16 mouse cellular contexts compared by ENCODE assay signal in genomic region chr9:67783925-67784324, GRCm38 (mm10). TPM values are rescaled to one million over a fixed set of nuclear protein-coding genes. Genes with fewer than 3 reads are reported as not detected.
DNase-seq lines count a peak whose midpoint lies in the region; ATAC-seq and TF ChIP-seq lines count a peak whose summit lies in the region.
"Had no signal": no experiment of that assay in that cellular context is flagged by ENCODE, and none has a peak within 500 bp of the region (broad histone marks: within the 10 kb centered on the region; RNA-seq: fewer than 3 reads in every experiment).

No protein-coding gene starts in this region.

- no peaks in the 10 kb centered on the region for H3K9me3 ChIP-seq in forebrain, postnatal 0 days (ENCODE audit: low read length)
- peaks cover 2% of the 10 kb centered on the region; the same call in 1 of the 2 replicates for H3K9me3 ChIP-seq in forebrain, embryonic 14.5 days (replicated peaks; ENCODE audit: control insufficient read depth, low read length)
- peaks cover 6% of the 10 kb centered on the region; the same call in 1 of the 2 replicates for H3K9me3 ChIP-seq in liver, embryonic 12.5 days (replicated peaks)
- H3K9me3 ChIP-seq in ES-Bruce4 (replicated peaks; ENCODE audit: control insufficient read depth, insufficient read depth, low read length, poor library complexity, severe bottlenecking): no peaks in the 10 kb centered on the region
- H3K9me3 ChIP-seq: forebrain, embryonic 13.5 days; liver, embryonic 13.5 days had no signal

- no peak overlapping the region for H3K4me2 ChIP-seq in forebrain, postnatal 0 days (ENCODE audit: low read depth)
- no peak overlapping the region for H3K4me2 ChIP-seq in forebrain, embryonic 14.5 days (ENCODE audit: low read length)
- no peak overlapping the region for H3K4me2 ChIP-seq in liver, embryonic 12.5 days
- H3K4me2 ChIP-seq: forebrain, embryonic 13.5 days; liver, embryonic 13.5 days had no signal

- no peaks in the 10 kb centered on the region for H3K27me3 ChIP-seq in forebrain, postnatal 0 days (ENCODE audit: insufficient read depth, low read length)
- no peaks in the 10 kb centered on the region for H3K27me3 ChIP-seq in forebrain, embryonic 14.5 days (replicated peaks; ENCODE audit: control insufficient read depth, insufficient read depth, low read length)
- H3K27me3 ChIP-seq in liver, adult 2 months (ENCODE audit: control insufficient read depth, insufficient read depth, low read length): no peaks in the 10 kb centered on the region
- peaks cover 12% of the 10 kb centered on the region; the same call in 1 of the 2 replicates for H3K27me3 ChIP-seq in liver, embryonic 12.5 days (replicated peaks)
- no peaks in the 10 kb centered on the region for H3K27me3 ChIP-seq in ES-Bruce4 (ENCODE audit: control insufficient read depth, insufficient read depth, low read length, poor library complexity, severe bottlenecking)
- H3K27me3 ChIP-seq: forebrain, embryonic 13.5 days had no signal

- no peak overlapping the region for H3K4me3 ChIP-seq in forebrain, postnatal 0 days (ENCODE audit: low read depth, low read length)
- no peak overlapping the region for H3K4me3 ChIP-seq in forebrain, embryonic 14.5 days (ENCODE audit: low read depth, low read length)
- no peak overlapping the region for H3K4me3 ChIP-seq in liver, adult 2 months (ENCODE audit: insufficient read depth, low read depth, low read length)
- no peak overlapping the region for H3K4me3 ChIP-seq in liver, embryonic 12.5 days
- H3K4me3 ChIP-seq in ES-Bruce4 (ENCODE audit: low read depth, low read length): no peak overlapping the region
- no peak overlapping the region for H3K4me3 ChIP-seq in cortical plate, adult 2 months (ENCODE audit: insufficient read depth, low read length)
- H3K4me3 ChIP-seq: embryonic facial prominence, embryonic 10.5 days; forebrain, embryonic 13.5 days; liver, embryonic 13.5 days had no signal

- DNase-seq in forebrain, postnatal 0 days: no peak
- no peak for DNase-seq in forebrain, embryonic 14.5 days (ENCODE audit: low spot score)
- DNase-seq in liver, adult 2 months (ENCODE audit: extremely low read depth, low read depth, low spot score): no peak
- no peak for DNase-seq in right cerebral cortex, postnatal 36 days (ENCODE audit: low spot score in 2 of 2)
- DNase-seq: adrenal gland, adult 2 months; cerebellum, adult 11 months; kidney, adult 8-10 months; liver, embryonic 13.5 days had no signal

- H3K79me2 ChIP-seq in liver, adult 2 months (ENCODE audit: control insufficient read depth, insufficient read depth, low read length): no peaks in the 10 kb centered on the region

- no peak for ATAC-seq in forebrain, postnatal 0 days
- no peak for ATAC-seq in forebrain, embryonic 14.5 days
- no peak for ATAC-seq in liver, embryonic 12.5 days
- no peak for ATAC-seq in megakaryocyte progenitor cell, adult 5-6 weeks (replicated peaks; ENCODE audit: poor library complexity)
- ATAC-seq: forebrain, embryonic 13.5 days had no signal

- no peaks in the 10 kb centered on the region for H3K36me3 ChIP-seq in forebrain, postnatal 0 days (ENCODE audit: insufficient read depth)
- H3K36me3 ChIP-seq in forebrain, embryonic 14.5 days (ENCODE audit: control insufficient read depth, insufficient read depth, low read length): no peaks in the 10 kb centered on the region
- no peaks in the 10 kb centered on the region for H3K36me3 ChIP-seq in liver, adult 2 months (ENCODE audit: control insufficient read depth, insufficient read depth, low read length)
- no peaks in the 10 kb centered on the region for H3K36me3 ChIP-seq in liver, embryonic 12.5 days
- H3K36me3 ChIP-seq in ES-Bruce4 (ENCODE audit: control insufficient read depth, insufficient read depth, low read length, poor library complexity, severe bottlenecking): no peaks in the 10 kb centered on the region
- H3K36me3 ChIP-seq: embryonic facial prominence, embryonic 10.5 days; liver, embryonic 13.5 days had no signal

- TF ChIP-seq POLR2A in liver, adult 2 months (IDR thresholded peaks at IDR 0.05; ENCODE audit: extremely low read depth, insufficient read depth, low read length): no peak
- TF ChIP-seq POLR2A in ES-Bruce4 (IDR thresholded peaks at IDR 0.05; ENCODE audit: insufficient read depth, low read length): no peak
- no peak for TF ChIP-seq POLR2A in cortical plate, adult 2 months (IDR thresholded peaks at IDR 0.05; ENCODE audit: extremely low read depth, insufficient read depth, low read length)

- peak; percentile 36; the same call in 1 of the 2 replicates for TF ChIP-seq CTCF in forebrain, postnatal 0 days (IDR thresholded peaks at IDR 0.05; ENCODE audit: low read depth)
- TF ChIP-seq CTCF in liver, adult 2 months (IDR thresholded peaks at IDR 0.05; ENCODE audit: low read depth, low read length): peak; percentile 34; the same call in 1 of the 2 replicates
- peak; percentile 56 for TF ChIP-seq CTCF in ES-Bruce4 (IDR thresholded peaks at IDR 0.05; ENCODE audit: low read depth, low read length)
- peak; percentile 20; the same call in 1 of the 2 replicates for TF ChIP-seq CTCF in cortical plate, adult 2 months (IDR thresholded peaks at IDR 0.05; ENCODE audit: extremely low read depth, insufficient read depth, low read length)

- no peak for TF ChIP-seq EP300 in ES-Bruce4 (IDR thresholded peaks at IDR 0.05; ENCODE audit: insufficient read depth, low read depth, low read length)

- no peak overlapping the region for H3K9ac ChIP-seq in forebrain, postnatal 0 days
- no peak overlapping the region for H3K9ac ChIP-seq in forebrain, embryonic 14.5 days (ENCODE audit: low read length)
- H3K9ac ChIP-seq in liver, adult 2 months (ENCODE audit: low read depth, low read length): no peak overlapping the region
- no peak overlapping the region for H3K9ac ChIP-seq in liver, embryonic 12.5 days
- H3K9ac ChIP-seq in ES-Bruce4 (ENCODE audit: low read depth, poor library complexity, severe bottlenecking): no peak overlapping the region
- H3K9ac ChIP-seq: forebrain, embryonic 13.5 days; liver, embryonic 13.5 days had no signal

- H3K27ac ChIP-seq in forebrain, postnatal 0 days (ENCODE audit: low read depth, low read length): no peak overlapping the region
- no peak overlapping the region for H3K27ac ChIP-seq in forebrain, embryonic 14.5 days (ENCODE audit: low read depth, low read length)
- no peak overlapping the region for H3K27ac ChIP-seq in liver, adult 2 months (replicated peaks; ENCODE audit: insufficient read depth, low read depth, low read length)
- no peak overlapping the region for H3K27ac ChIP-seq in liver, embryonic 12.5 days
- no peak overlapping the region for H3K27ac ChIP-seq in ES-Bruce4 (ENCODE audit: insufficient read depth, low read length)
- H3K27ac ChIP-seq in cortical plate, adult 2 months (ENCODE audit: insufficient read depth, low read length): no peak overlapping the region
- H3K27ac ChIP-seq: embryonic facial prominence, embryonic 10.5 days; forebrain, embryonic 13.5 days; liver, embryonic 13.5 days had no signal

- H3K4me1 ChIP-seq in forebrain, postnatal 0 days (ENCODE audit: insufficient read depth): no peaks in the 10 kb centered on the region
- no peaks in the 10 kb centered on the region for H3K4me1 ChIP-seq in forebrain, embryonic 14.5 days (ENCODE audit: control insufficient read depth, insufficient read depth, low read length)
- H3K4me1 ChIP-seq in liver, adult 2 months (ENCODE audit: control insufficient read depth, insufficient read depth, low read length): peaks cover 5% of the 10 kb centered on the region; the same call in 1 of the 2 replicates
- H3K4me1 ChIP-seq in liver, embryonic 12.5 days: no peaks in the 10 kb centered on the region
- no peaks in the 10 kb centered on the region for H3K4me1 ChIP-seq in ES-Bruce4 (ENCODE audit: control insufficient read depth, insufficient read depth, low read length)
- H3K4me1 ChIP-seq in cortical plate, adult 2 months (ENCODE audit: control insufficient read depth, insufficient read depth, low read length): no peaks in the 10 kb centered on the region
- H3K4me1 ChIP-seq: embryonic facial prominence, embryonic 10.5 days; forebrain, embryonic 13.5 days; liver, embryonic 13.5 days had no signal

RNA-seq across cellular contexts. Expression of gene C2cd4b, which starts 24.7 kb away (rescaled TPM):
- 0.92 and 1.00 TPM in 2 replicates for total RNA-seq in forebrain, postnatal 0 days (2014; rRNA removed)
- 2.4 and 3.0 TPM in 2 replicates for polyA plus RNA-seq in forebrain, postnatal 0 days (2015; fragmentation: Nextera tagmentation; extraction: Ambion mirVana)
- 0.41 and 0.48 TPM in 2 replicates for polyA plus RNA-seq in forebrain, embryonic 14.5 days (2014; fragmentation: Nextera tagmentation; extraction: Ambion mirVana)
- not detected in 2 replicates for total RNA-seq in liver, adult 2 months (2014; rRNA removed)
- not detected in 2 replicates for polyA plus RNA-seq in liver, adult 2 months (2012; rRNA removed)
- polyA plus RNA-seq in liver, embryonic 12.5 days (2016; fragmentation: Nextera tagmentation; extraction: Ambion mirVana): 0.12 TPM in 1 of 2 replicates, not detected in the other
- polyA plus RNA-seq in ES-Bruce4 (2011; ENCODE audit: insufficient read depth, insufficient read length, low read depth, missing spikeins): 0.50 TPM in 1 of 2 replicates, not detected in the other
- polyA plus RNA-seq in cortical plate, adult 2 months (2012; rRNA removed): 2.8 and 4.5 TPM in 2 replicates
- not detected in 2 replicates for total RNA-seq in megakaryocyte progenitor cell, adult 5-6 weeks (2015)
- total RNA-seq in megakaryocyte progenitor cell, adult 5-6 weeks (2017): not detected in 2 replicates
- polyA plus RNA-seq: liver, embryonic 13.5 days had no signal

RNA-seq across cellular contexts. Expression of gene C2cd4a, which starts 48.2 kb away (rescaled TPM):
- total RNA-seq in forebrain, postnatal 0 days (2014; rRNA removed): 0.14 and 0.15 TPM in 2 replicates
- 0.33 and 0.46 TPM in 2 replicates for polyA plus RNA-seq in forebrain, postnatal 0 days (2015; fragmentation: Nextera tagmentation; extraction: Ambion mirVana)
- polyA plus RNA-seq in forebrain, embryonic 14.5 days (2014; fragmentation: Nextera tagmentation; extraction: Ambion mirVana): 0.24 TPM in 1 of 2 replicates, not detected in the other
- total RNA-seq in liver, adult 2 months (2014; rRNA removed): not detected in 2 replicates
- polyA plus RNA-seq in liver, adult 2 months (2012; rRNA removed): 0.07 TPM in 1 of 2 replicates, not detected in the other
- 6.4 and 6.5 TPM in 2 replicates for polyA plus RNA-seq in liver, embryonic 12.5 days (2016; fragmentation: Nextera tagmentation; extraction: Ambion mirVana)
- not detected in 2 replicates for polyA plus RNA-seq in ES-Bruce4 (2011; ENCODE audit: insufficient read depth, insufficient read length, low read depth, missing spikeins)
- polyA plus RNA-seq in cortical plate, adult 2 months (2012; rRNA removed): 0.21 and 0.70 TPM in 2 replicates
- total RNA-seq in megakaryocyte progenitor cell, adult 5-6 weeks (2015): not detected in 2 replicates
- total RNA-seq in megakaryocyte progenitor cell, adult 5-6 weeks (2017): not detected in 2 replicates
- total RNA-seq: adrenal gland, adult 2 months; heart, postnatal 25 days had no signal
- polyA plus RNA-seq: embryonic facial prominence, embryonic 10.5 days; forebrain, embryonic 13.5 days; gonadal fat pad, adult 2 months had no signal

RNA-seq across cellular contexts. Expression of gene Vps13c, which starts 56.3 kb away (rescaled TPM):
- 20.9 and 22.9 TPM in 2 replicates for total RNA-seq in forebrain, postnatal 0 days (2014; rRNA removed)
- polyA plus RNA-seq in forebrain, postnatal 0 days (2015; fragmentation: Nextera tagmentation; extraction: Ambion mirVana): 2.8 and 4.6 TPM in 2 replicates
- polyA plus RNA-seq in forebrain, embryonic 14.5 days (2014; fragmentation: Nextera tagmentation; extraction: Ambion mirVana): 8.3 and 10.5 TPM in 2 replicates
- total RNA-seq in liver, adult 2 months (2014; rRNA removed): 29.7 and 34.6 TPM in 2 replicates
- polyA plus RNA-seq in liver, adult 2 months (2012; rRNA removed): 4.8 and 4.9 TPM in 2 replicates
- 9.7 and 11.7 TPM in 2 replicates for polyA plus RNA-seq in liver, embryonic 12.5 days (2016; fragmentation: Nextera tagmentation; extraction: Ambion mirVana)
- polyA plus RNA-seq in ES-Bruce4 (2011; ENCODE audit: insufficient read depth, insufficient read length, low read depth, missing spikeins): 24.0 and 34.2 TPM in 2 replicates
- 34.4 and 37.6 TPM in 2 replicates for polyA plus RNA-seq in cortical plate, adult 2 months (2012; rRNA removed)
- total RNA-seq in megakaryocyte progenitor cell, adult 5-6 weeks (2015): 43.9 and 46.1 TPM in 2 replicates
- total RNA-seq in megakaryocyte progenitor cell, adult 5-6 weeks (2017): 44.8 and 54.9 TPM in 2 replicates
